22 mouse cellular contexts compared by ENCODE assay signal in genomic region chr2:69573038-69573732, GRCm38 (mm10). TPM values are rescaled to one million over a fixed set of nuclear protein-coding genes. Genes with fewer than 3 reads are reported as not detected.
DNase-seq lines count a peak whose midpoint lies in the region; ATAC-seq lines count a peak whose summit lies in the region.
"Had no signal": no experiment of that assay in that cellular context is flagged by ENCODE, and none has a peak within 500 bp of the region (broad histone marks: within the 10 kb centered on the region; RNA-seq: fewer than 3 reads in every experiment).

No protein-coding gene starts in this region.

- H3K4me1 ChIP-seq in midbrain, embryonic 10.5 days, result peaks cover 51% of the 10 kb centered on the region
- no peaks in the 10 kb centered on the region; the same call in 1 of the 2 replicates for H3K4me1 ChIP-seq in midbrain, embryonic 16.5 days (ENCODE audit: control insufficient read depth, insufficient read depth, low read length)
- no peaks in the 10 kb centered on the region for H3K4me1 ChIP-seq in hindbrain, embryonic 13.5 days (replicated peaks)
- no peaks in the 10 kb centered on the region for H3K4me1 ChIP-seq in midbrain, embryonic 15.5 days
- H3K4me1 ChIP-seq: limb, embryonic 10.5 days had no signal

- no peak for ATAC-seq in midbrain, embryonic 16.5 days
- no peak for ATAC-seq in hindbrain, embryonic 13.5 days (ENCODE audit: low FRiP score)
- no peak for ATAC-seq in midbrain, embryonic 15.5 days (replicated peaks)
- ATAC-seq in monocyte, adult 5-6 weeks (replicated peaks; ENCODE audit: insufficient number of reproducible peaks, low FRiP score, low TSS enrichment, poor library complexity, severe bottlenecking), result no peak
- no peak for ATAC-seq in granulocyte monocyte progenitor cell, adult 5-6 weeks (replicated peaks; ENCODE audit: poor library complexity, severe bottlenecking)

- no peaks in the 10 kb centered on the region for H3K36me3 ChIP-seq in midbrain, embryonic 10.5 days
- H3K36me3 ChIP-seq in midbrain, embryonic 16.5 days (ENCODE audit: control insufficient read depth, insufficient read depth, low read length), result no peaks in the 10 kb centered on the region
- no peaks in the 10 kb centered on the region for H3K36me3 ChIP-seq in hindbrain, embryonic 13.5 days
- H3K36me3 ChIP-seq in midbrain, embryonic 15.5 days (replicated peaks), result no peaks in the 10 kb centered on the region
- H3K36me3 ChIP-seq: heart, embryonic 10.5 days; limb, embryonic 10.5 days had no signal

- intact Hi-C loops in gastrocnemius, postnatal 36 days (cut with DNase I), result no loop called here

- no peak for DNase-seq in midbrain, embryonic 10.5 days (ENCODE audit: low spot score)
- peak; percentile 4 for DNase-seq in lung, postnatal 10 days
- no peak for DNase-seq in gastrocnemius, postnatal 36 days
- DNase-seq: B cell, adult 2 months; cerebellum, adult 2 months; cerebellum, postnatal 36 days; gastrocnemius, postnatal 14 days; kidney, adult 18-20 months; kidney, postnatal 14 days; lung, embryonic 14.5 days; right cerebral cortex, postnatal 4 days; thymus, postnatal 36 days had no signal

- H3K9ac ChIP-seq in midbrain, embryonic 16.5 days (ENCODE audit: low read depth, low read length), result no peak overlapping the region
- H3K9ac ChIP-seq in hindbrain, embryonic 13.5 days, result no peak overlapping the region
- no peak overlapping the region for H3K9ac ChIP-seq in midbrain, embryonic 15.5 days
- H3K9ac ChIP-seq: lung, embryonic 14.5 days had no signal

- no peak overlapping the region for H3K4me3 ChIP-seq in midbrain, embryonic 10.5 days
- H3K4me3 ChIP-seq in midbrain, embryonic 16.5 days (ENCODE audit: low read depth, low read length), result no peak overlapping the region
- H3K4me3 ChIP-seq in hindbrain, embryonic 13.5 days, result no peak overlapping the region
- no peak overlapping the region for H3K4me3 ChIP-seq in midbrain, embryonic 15.5 days
- H3K4me3 ChIP-seq: heart, embryonic 10.5 days; layer of hippocampus, adult 2 months; limb, embryonic 10.5 days; megakaryocyte, embryonic 14.5 days had no signal

- no peaks in the 10 kb centered on the region for H3K9me3 ChIP-seq in midbrain, embryonic 10.5 days (replicated peaks)
- H3K9me3 ChIP-seq in midbrain, embryonic 16.5 days (replicated peaks; ENCODE audit: control insufficient read depth, low read length, poor library complexity, severe bottlenecking), result no peaks in the 10 kb centered on the region
- no peaks in the 10 kb centered on the region for H3K9me3 ChIP-seq in hindbrain, embryonic 13.5 days
- no peaks in the 10 kb centered on the region for H3K9me3 ChIP-seq in midbrain, embryonic 15.5 days
- H3K9me3 ChIP-seq: heart, embryonic 10.5 days; limb, embryonic 10.5 days; megakaryocyte, embryonic 14.5 days had no signal

- no peak overlapping the region for H3K4me2 ChIP-seq in midbrain, embryonic 16.5 days (ENCODE audit: low read length)
- no peak overlapping the region for H3K4me2 ChIP-seq in hindbrain, embryonic 13.5 days
- no peak overlapping the region for H3K4me2 ChIP-seq in midbrain, embryonic 15.5 days
- H3K4me2 ChIP-seq: liver, embryonic 11.5 days; lung, embryonic 14.5 days had no signal

- peak overlapping the region; percentile 64; the same call in 1 of the 2 replicates for H3K27ac ChIP-seq in midbrain, embryonic 10.5 days (replicated peaks)
- H3K27ac ChIP-seq in midbrain, embryonic 16.5 days (ENCODE audit: low read length), result no peak overlapping the region
- H3K27ac ChIP-seq in hindbrain, embryonic 13.5 days, result 0 out of 2 replicates have a peak overlapping the region, but pooled peaks have one; percentile 19
- 0 out of 2 replicates have a peak overlapping the region, but pooled peaks have one; percentile 41 for H3K27ac ChIP-seq in midbrain, embryonic 15.5 days
- H3K27ac ChIP-seq: heart, embryonic 10.5 days; layer of hippocampus, adult 2 months; limb, embryonic 10.5 days had no signal

- H3K27me3 ChIP-seq in midbrain, embryonic 10.5 days (ENCODE audit: low read depth, poor library complexity, severe bottlenecking), result no peaks in the 10 kb centered on the region
- H3K27me3 ChIP-seq in midbrain, embryonic 16.5 days (ENCODE audit: control insufficient read depth, insufficient read depth, low read depth, low read length), result no peaks in the 10 kb centered on the region
- H3K27me3 ChIP-seq in hindbrain, embryonic 13.5 days, result no peaks in the 10 kb centered on the region
- no peaks in the 10 kb centered on the region for H3K27me3 ChIP-seq in midbrain, embryonic 15.5 days (replicated peaks)

- 68% methylated on average over 5 of the region's 5 CpGs for WGBS in midbrain, embryonic 10.5 days
- WGBS in midbrain, embryonic 16.5 days, result 49% methylated on average over 5 of the region's 5 CpGs
- whole genome bisulfite sequencing in hindbrain, embryonic 13.5 days, result 49% methylated on average over 5 of the region's 5 CpGs
- WGBS in midbrain, embryonic 15.5 days, result 48% methylated on average over 5 of the region's 5 CpGs

RNA-seq across cellular contexts. Expression of gene Lrp2, which starts 12.7 kb away (rescaled TPM):
- polyA plus RNA-seq in midbrain, embryonic 10.5 days (2016; fragmentation: Nextera tagmentation; extraction: Ambion mirVana), result 2.8 and 3.4 TPM in 2 replicates
- 0.58 and 0.88 TPM in 2 replicates for polyA plus RNA-seq in midbrain, embryonic 16.5 days (2015; fragmentation: Nextera tagmentation; extraction: Ambion mirVana)
- polyA plus RNA-seq in hindbrain, embryonic 13.5 days (2015; fragmentation: Nextera tagmentation; extraction: Ambion mirVana), result 0.98 and 1.3 TPM in 2 replicates
- polyA plus RNA-seq in midbrain, embryonic 15.5 days (2015; fragmentation: Nextera tagmentation; extraction: Ambion mirVana), result 1.2 TPM in 2 replicates
- not detected in 3 replicates for total RNA-seq in monocyte, adult 5-6 weeks (2017)
- not detected for total RNA-seq in gastrocnemius, postnatal 36 days (2021)
- not detected in 2 replicates for total RNA-seq in granulocyte monocyte progenitor cell, adult 5-6 weeks (2014; fragmentation: Nextera tagmentation)
- total RNA-seq in granulocyte monocyte progenitor cell, adult 5-6 weeks (2017), result 0.22 TPM in 1 of 2 replicates, not detected in the other
- total RNA-seq: gastrocnemius, postnatal 14 days had no signal
